Mouse (Mus musculus) intestine, postnatal 0 days (tissue): ENCODE results near the gene Adarb2. TPM values are rescaled to one million over a fixed set of nuclear protein-coding genes. Genes with fewer than 3 reads are reported as not detected.

Experiments
- ATAC-seq: fragments of 200-750 bp; cut with Nextera tagmentation; 2 replicates; pipeline ENCODE4 v1.8.0; 2017; ENCODE audit warnings: mild to moderate bottlenecking, moderate TSS enrichment, moderate library complexity
- H3K27ac ChIP-seq: fragments of 300-500 bp; sonication (generic); 2 replicates; pipeline ENCODE4 v1.5.1; 2014; ENCODE audit warnings: mild to moderate bottlenecking, low read depth, low read length, moderate library complexity
- H3K27me3 ChIP-seq: fragments of 300-500 bp; sonication (generic); replicated peaks from 2 replicates; pipeline ENCODE4 v1.6.1; 2014; ENCODE audit warnings: low read length, mixed read lengths; ENCODE audit not compliant: control insufficient read depth, insufficient read depth
- H3K36me3 ChIP-seq: fragments of 300-500 bp; sonication (generic); 2 replicates; pipeline ENCODE4 v1.6.1; 2014; ENCODE audit warnings: mild to moderate bottlenecking, moderate library complexity; ENCODE audit not compliant: control insufficient read depth, insufficient read depth
- H3K4me1 ChIP-seq: fragments of 300-500 bp; sonication (generic); replicated peaks from 2 replicates; pipeline ENCODE4 v1.6.1; 2014; ENCODE audit warnings: antibody characterized with exemption, low read length, mixed read lengths; ENCODE audit not compliant: control insufficient read depth, insufficient read depth
- H3K4me2 ChIP-seq: fragments of 300-500 bp; sonication (generic); replicated peaks from 2 replicates; pipeline ENCODE4 v1.6.1; 2014; ENCODE audit warnings: low read depth, mild to moderate bottlenecking, moderate library complexity
- H3K4me3 ChIP-seq: fragments of 300-500 bp; sonication (generic); 2 replicates; pipeline ENCODE4 v1.5.1; 2014; ENCODE audit warnings: low read depth, low read length
- H3K9ac ChIP-seq: fragments of 300-500 bp; sonication (generic); 2 replicates; pipeline ENCODE4 v1.6.1; 2014; ENCODE audit warnings: mild to moderate bottlenecking, low read depth, low read length
- H3K9me3 ChIP-seq: fragments of 300-500 bp; sonication (generic); 2 replicates; pipeline ENCODE4 v1.6.1; 2016; ENCODE audit warnings: mixed run types; ENCODE audit not compliant: control insufficient read depth
- CTCF ChIP-seq: sonication (generic); IDR thresholded peaks from 2 replicates; pipeline ENCODE4 v1.5.1; 2016; ENCODE audit warnings: low read depth, mild to moderate bottlenecking, control low read depth, antibody characterized with exemption, moderate library complexity
- WGBS: fragments of 180-500 bp; shearing (Covaris S2); extraction: QIAGEN DNeasy Blood & Tissue Kit; methylation state at CpG from one replicate; pipeline ENCODE4 v1.1.7; 2014; 5-methylcytosine and 5-hydroxymethylcytosine counted together
- polyA plus RNA-seq: library from polyadenylated mRNA; unstranded; fragments of >200 nt; fragmentation: Nextera tagmentation; extraction: Ambion mirVana; gene quantifications from 2 replicates; pipeline ENCODE4 v1.2.1, GENCODE M21; 2015

Adarb2 gene
- polyA plus RNA-seq, 1 experiment from 2014 or later: 0.14 TPM

- WGBS: 86% methylated on average over 4 of the region's 4 CpGs
- no peak for TF ChIP-seq CTCF
- no peak overlapping the region for H3K4me2 ChIP-seq
- no peak overlapping the region for H3K4me3 ChIP-seq
- no peak overlapping the region for H3K27ac ChIP-seq
- H3K9me3 ChIP-seq: no peaks in the 10 kb centered on the region
- H3K9ac ChIP-seq: no peak overlapping the region
- H3K4me1 ChIP-seq: no peaks in the 10 kb centered on the region
- no peaks in the 10 kb centered on the region for H3K36me3 ChIP-seq
- no peaks in the 10 kb centered on the region for H3K27me3 ChIP-seq
- ATAC-seq: no peak
Measured at GRCm38 (mm10) chr13:8210776-8211175, 8.1 kb downstream of the Adarb2 start.

DNA sequence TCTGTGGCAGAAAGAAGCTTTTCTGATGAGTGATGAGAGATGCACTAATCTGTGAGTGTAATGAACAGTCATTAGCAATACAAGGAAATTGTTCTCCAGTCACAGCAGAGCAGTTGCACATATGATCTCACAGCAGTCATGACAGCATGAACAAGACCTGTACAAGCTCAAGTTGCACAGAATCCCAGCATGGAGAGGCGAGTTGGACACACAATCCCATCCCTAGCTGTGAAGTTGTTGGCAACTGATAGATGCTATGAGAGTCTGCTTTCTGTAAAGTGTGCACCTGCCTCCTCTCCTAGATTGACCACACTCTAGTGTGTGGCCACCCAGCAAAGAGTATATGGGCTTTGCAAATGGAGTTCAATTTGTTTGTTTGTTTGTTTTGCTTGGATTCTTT is 36.2 kb downstream of the Adarb2 start:
- no peaks in the 10 kb centered on the region for H3K4me1 ChIP-seq
- no peak overlapping the region for H3K9ac ChIP-seq
- no peak for ATAC-seq
- WGBS: 75% methylated on average over 1 of the region's 1 CpGs
- H3K9me3 ChIP-seq: no peaks in the 10 kb centered on the region
- H3K4me2 ChIP-seq: no peak overlapping the region
- H3K27ac ChIP-seq: no peak overlapping the region
- H3K27me3 ChIP-seq: no peaks in the 10 kb centered on the region
- TF ChIP-seq CTCF: no peak
- no peaks in the 10 kb centered on the region for H3K36me3 ChIP-seq
- H3K4me3 ChIP-seq: no peak overlapping the region

- no peak for ATAC-seq
- WGBS: 73% methylated on average over 5 of the region's 5 CpGs
- no peaks in the 10 kb centered on the region for H3K4me1 ChIP-seq
- H3K4me3 ChIP-seq: no peak overlapping the region
- H3K27me3 ChIP-seq: no peaks in the 10 kb centered on the region
- H3K9ac ChIP-seq: no peak overlapping the region
- TF ChIP-seq CTCF: no peak
- no peak overlapping the region for H3K4me2 ChIP-seq
- no peaks in the 10 kb centered on the region for H3K9me3 ChIP-seq
- H3K36me3 ChIP-seq: no peaks in the 10 kb centered on the region
- H3K27ac ChIP-seq: no peak overlapping the region
Measured at GRCm38 (mm10) chr13:8248016-8248667, 45.5 kb downstream of the Adarb2 start.

GRCm38 (mm10) chr13:8272158-8272945 is 69.7 kb downstream of the Adarb2 start:
- H3K4me2 ChIP-seq: no peak overlapping the region
- H3K27me3 ChIP-seq: no peaks in the 10 kb centered on the region
- no peaks in the 10 kb centered on the region for H3K36me3 ChIP-seq
- no peaks in the 10 kb centered on the region for H3K9me3 ChIP-seq
- no peaks in the 10 kb centered on the region for H3K4me1 ChIP-seq
- TF ChIP-seq CTCF: no peak
- H3K4me3 ChIP-seq: no peak overlapping the region
- H3K9ac ChIP-seq: no peak overlapping the region
- no peak for ATAC-seq
- H3K27ac ChIP-seq: no peak overlapping the region
- WGBS: 78% methylated on average over 4 of the region's 4 CpGs

GRCm38 (mm10) chr13:8283116-8283515 is 80.5 kb downstream of the Adarb2 start:
- WGBS: 82% methylated on average over 2 of the region's 2 CpGs
- no peaks in the 10 kb centered on the region for H3K27me3 ChIP-seq
- H3K36me3 ChIP-seq: no peaks in the 10 kb centered on the region
- H3K9ac ChIP-seq: no peak overlapping the region
- ATAC-seq: no peak
- H3K9me3 ChIP-seq: no peaks in the 10 kb centered on the region
- H3K4me1 ChIP-seq: no peaks in the 10 kb centered on the region
- no peak overlapping the region for H3K4me2 ChIP-seq
- no peak overlapping the region for H3K4me3 ChIP-seq
- TF ChIP-seq CTCF: no peak
- H3K27ac ChIP-seq: no peak overlapping the region

GRCm38 (mm10) chr13:8316347-8317141 is 113.9 kb downstream of the Adarb2 start:
- Histone ChIP-seq H3K27ac (no peak overlapping the region), H3K9me3 (no peaks in the 10 kb centered on the region), H3K27me3 (no peaks in the 10 kb centered on the region), H3K36me3 (no peaks in the 10 kb centered on the region), H3K4me1 (no peaks in the 10 kb centered on the region), H3K4me2 (no peak overlapping the region), H3K9ac (no peak overlapping the region), H3K4me3 (no peak overlapping the region)
- 46% methylated on average over 5 of the region's 5 CpGs for WGBS
- TF ChIP-seq CTCF: no peak
- ATAC-seq: no peak
